Mouse (Mus musculus): ENCODE data around the gene Olfr1129. TPM values are rescaled to one million over a fixed set of nuclear protein-coding genes. Genes with fewer than 3 reads are reported as not detected.

The Olfr1129 gene
- not detected for polyA plus RNA-seq (2017; shearing (Covaris generic))

GRCm38 (mm10) chr2:87573602-87574001 lies at the start of gene Olfr1129:
Olfr1129 (plus strand) TSS chr2:87573902.

GRCm38 (mm10) chr2:87531496-87531895 lies 42.2 kb upstream of the Olfr1129 start, which contains the start of gene Olfr153:
Olfr153 (plus strand) TSS chr2:87531796.

GRCm38 (mm10) chr2:87545442-87545841 lies 28.3 kb upstream of the Olfr1129 start, which contains the start of gene Olfr1128:
Olfr1128 (minus strand) TSS chr2:87545542.

GRCm38 (mm10) chr2:87605912-87606311 lies 32.2 kb downstream of the Olfr1129 start, which contains the start of gene Olfr1130:
Olfr1130 (plus strand) TSS chr2:87606212.

GRCm38 (mm10) chr2:87626804-87627203 lies 53.1 kb downstream of the Olfr1129 start, which contains the start of gene Olfr1131:
Olfr1131 (plus strand) TSS chr2:87627104.

Other genes with a start within 250 kb of the Olfr1129 start
- not detected for gene Olfr1120, start 219.1 kb upstream of the Olfr1129 start, polyA plus RNA-seq (2017; shearing (Covaris generic))
- not detected for gene Olfr1121, start 204.0 kb upstream of the Olfr1129 start, polyA plus RNA-seq (2017; shearing (Covaris generic))
- 0.35 TPM for gene Olfr1122, start 188.1 kb upstream of the Olfr1129 start, polyA plus RNA-seq (2017; shearing (Covaris generic))
- not detected for gene Olfr1123, start 157.3 kb upstream of the Olfr1129 start, polyA plus RNA-seq (2017; shearing (Covaris generic))
- 0.35 TPM for gene Olfr1124, start 143.6 kb upstream of the Olfr1129 start, polyA plus RNA-seq (2017; shearing (Covaris generic))
- not detected for gene Olfr1126, start 119.9 kb upstream of the Olfr1129 start, polyA plus RNA-seq (2017; shearing (Covaris generic))
- not detected for gene Pramel7, start 76.8 kb upstream of the Olfr1129 start, polyA plus RNA-seq (2017; shearing (Covaris generic))
- not detected for gene Pramel6, start 67.3 kb upstream of the Olfr1129 start, polyA plus RNA-seq (2017; shearing (Covaris generic))
- gene Olfr153, start 42.1 kb upstream of the Olfr1129 start, polyA plus RNA-seq (2017; shearing (Covaris generic)): not detected
- not detected for gene Olfr1128, start 28.4 kb upstream of the Olfr1129 start, polyA plus RNA-seq (2017; shearing (Covaris generic))
- gene Olfr1130, start 32.3 kb downstream of the Olfr1129 start, polyA plus RNA-seq (2017; shearing (Covaris generic)): not detected
- gene Olfr1131, start 53.2 kb downstream of the Olfr1129 start, polyA plus RNA-seq (2017; shearing (Covaris generic)): not detected
- gene Olfr1132, start 63.6 kb downstream of the Olfr1129 start, polyA plus RNA-seq (2017; shearing (Covaris generic)): not detected
- gene Olfr1133, start 73.5 kb downstream of the Olfr1129 start, polyA plus RNA-seq (2017; shearing (Covaris generic)): not detected
- not detected for gene Olfr1134, start 84.6 kb downstream of the Olfr1129 start, polyA plus RNA-seq (2017; shearing (Covaris generic))
- gene Olfr1135, start 99.8 kb downstream of the Olfr1129 start, polyA plus RNA-seq (2017; shearing (Covaris generic)): not detected
- gene Olfr1136, start 120.0 kb downstream of the Olfr1129 start, polyA plus RNA-seq (2017; shearing (Covaris generic)): not detected
- not detected for gene Olfr1137, start 139.3 kb downstream of the Olfr1129 start, polyA plus RNA-seq (2017; shearing (Covaris generic))
- gene Olfr1138, start 166.1 kb downstream of the Olfr1129 start, polyA plus RNA-seq (2017; shearing (Covaris generic)): not detected
- gene Olfr1140, start 169.8 kb downstream of the Olfr1129 start, polyA plus RNA-seq (2017; shearing (Covaris generic)): not detected
- not detected for gene Olfr1141, start 180.1 kb downstream of the Olfr1129 start, polyA plus RNA-seq (2017; shearing (Covaris generic))
- not detected for gene Olfr152, start 205.6 kb downstream of the Olfr1129 start, polyA plus RNA-seq (2017; shearing (Covaris generic))
- not detected for gene Olfr1143, start 226.7 kb downstream of the Olfr1129 start, polyA plus RNA-seq (2017; shearing (Covaris generic))
- gene Olfr1145, start 235.9 kb downstream of the Olfr1129 start, polyA plus RNA-seq (2017; shearing (Covaris generic)): not detected